Comparison of ENCODE assay signal across 8 mouse cellular contexts in genomic region chr7:109174337-109174948, GRCm38 (mm10). TPM values are rescaled to one million over a fixed set of nuclear protein-coding genes. Genes with fewer than 3 reads are reported as not detected.
DNase-seq lines count a peak whose midpoint lies in the region; ATAC-seq and TF ChIP-seq lines count a peak whose summit lies in the region.

No protein-coding gene starts in this region.

- intact Hi-C loops in gastrocnemius, adult 2 months (cut with DNase I) = loop anchor here (5.0 kb wide), 1 partner anchor 43 kb away; no protein-coding TSS in a partner anchor
- intact Hi-C loops in left cerebral cortex, adult 2 months (cut with DNase I) = no loop called here

- peak overlapping the region; percentile 85 for H3K4me3 ChIP-seq in gastrocnemius, adult 2 months
- H3K4me3 ChIP-seq in hindbrain, embryonic 13.5 days = peak overlapping the region; percentile 64
- H3K4me3 ChIP-seq in left cerebral cortex, adult 2 months = peak overlapping the region; percentile 58
- peak overlapping the region; percentile 73 for H3K4me3 ChIP-seq in megakaryocyte, embryonic 14.5 days (replicated peaks)
- H3K4me3 ChIP-seq in stomach, embryonic 16.5 days (replicated peaks; ENCODE audit: low read length) = peak overlapping the region; percentile 61

- ATAC-seq in hindbrain, embryonic 13.5 days (ENCODE audit: low FRiP score) = peak; percentile 19
- peak; percentile 28 for ATAC-seq in stomach, embryonic 16.5 days (ENCODE audit: insufficient read depth, low FRiP score)

- H3K9ac ChIP-seq in hindbrain, embryonic 13.5 days = peak overlapping the region; percentile 87
- peak overlapping the region; percentile 72 for H3K9ac ChIP-seq in stomach, embryonic 16.5 days (ENCODE audit: low read length)

- peak overlapping the region; percentile 99 for H3K4me2 ChIP-seq in hindbrain, embryonic 13.5 days
- peak overlapping the region; percentile 97 for H3K4me2 ChIP-seq in stomach, embryonic 16.5 days (ENCODE audit: low read depth, low read length)

- no peaks in the 10 kb centered on the region for H3K36me3 ChIP-seq in hindbrain, embryonic 13.5 days
- H3K36me3 ChIP-seq in megakaryocyte, embryonic 14.5 days (replicated peaks; ENCODE audit: low read length) = no peaks in the 10 kb centered on the region
- H3K36me3 ChIP-seq in stomach, embryonic 16.5 days (ENCODE audit: control insufficient read depth, insufficient read depth, low read length) = no peaks in the 10 kb centered on the region

- DNase-seq in ZHBTc4 (ENCODE audit: low read depth, low spot score) (peak; percentile 63), adipocyte (ENCODE audit: low spot score) (no peak)
- peak; percentile 86 for DNase-seq in cerebellum, adult 9-11 months
- DNase-seq in gastrocnemius, adult 2 months = peak; percentile 64
- peak; percentile 44 to 46 for DNase-seq in left cerebral cortex, adult 2 months (ENCODE audit: extremely low spot score in 1 of 2, low spot score in 2 of 2)

- peak overlapping the region; percentile 83 for H3K27ac ChIP-seq in gastrocnemius, adult 2 months
- peak overlapping the region; percentile 84 for H3K27ac ChIP-seq in hindbrain, embryonic 13.5 days
- H3K27ac ChIP-seq in left cerebral cortex, adult 2 months = peak overlapping the region; percentile 47
- H3K27ac ChIP-seq in stomach, embryonic 16.5 days (ENCODE audit: low read length) = no peak overlapping the region

- peaks cover 58% of the 10 kb centered on the region for H3K4me1 ChIP-seq in hindbrain, embryonic 13.5 days (replicated peaks)
- peaks cover 15% of the 10 kb centered on the region for H3K4me1 ChIP-seq in megakaryocyte, embryonic 14.5 days
- H3K4me1 ChIP-seq in stomach, embryonic 16.5 days (ENCODE audit: control insufficient read depth, insufficient read depth, low read length) = peaks cover 6% of the 10 kb centered on the region; the same call in 1 of the 2 replicates

- peaks cover 60% of the 10 kb centered on the region for H3K27me3 ChIP-seq in hindbrain, embryonic 13.5 days
- peaks cover 80% of the 10 kb centered on the region for H3K27me3 ChIP-seq in megakaryocyte, embryonic 14.5 days (replicated peaks)
- H3K27me3 ChIP-seq in stomach, embryonic 16.5 days (ENCODE audit: control insufficient read depth, insufficient read depth, low read length) = peaks cover 39% of the 10 kb centered on the region

- WGBS in hindbrain, embryonic 13.5 days = 5% methylated on average over 31 of the region's 31 CpGs
- 6% methylated on average over 31 of the region's 31 CpGs for WGBS in stomach, embryonic 16.5 days

- no peaks in the 10 kb centered on the region for H3K9me3 ChIP-seq in hindbrain, embryonic 13.5 days
- H3K9me3 ChIP-seq in megakaryocyte, embryonic 14.5 days = peaks cover 4% of the 10 kb centered on the region; the same call in 1 of the 2 replicates
- H3K9me3 ChIP-seq in stomach, embryonic 16.5 days (replicated peaks; ENCODE audit: control insufficient read depth, low read length) = no peaks in the 10 kb centered on the region

- no peak for TF ChIP-seq CTCF in gastrocnemius, adult 2 months (IDR thresholded peaks at IDR 0.05)
- no peak for TF ChIP-seq CTCF in left cerebral cortex, adult 2 months (IDR thresholded peaks at IDR 0.05)

RNA-seq across cellular contexts. Expression of gene Lmo1, which starts 0.6 kb away (rescaled TPM):
- total RNA-seq in gastrocnemius, adult 2 months (2021) = 1 to 10 TPM; 2.3 TPM
- polyA plus RNA-seq in hindbrain, embryonic 13.5 days (2015; fragmentation: Nextera tagmentation; extraction: Ambion mirVana) = 42.8 and 49.8 TPM in 2 replicates
- total RNA-seq in left cerebral cortex, adult 2 months (2021) = 10 to 100 TPM; 13.7 to 15.4 TPM
- 0.58 TPM in 1 of 2 replicates, not detected in the other for polyA plus RNA-seq in megakaryocyte, embryonic 14.5 days (2012; ENCODE audit: insufficient read depth, low replicate concordance)
- 5.2 and 8.3 TPM in 2 replicates for polyA plus RNA-seq in stomach, embryonic 16.5 days (2015; fragmentation: Nextera tagmentation; extraction: Ambion mirVana)
